Mouse (Mus musculus) heart, embryonic 10.5 days (tissue): ENCODE measurements around the gene Stx1b. TPM values are rescaled to one million over a fixed set of nuclear protein-coding genes. Genes with fewer than 3 reads are reported as not detected.
A peak's percentile ranks its signal among the peaks of the same experiment; 100 is the strongest.
"Not testable (repeated sequence)": the region's sequence is repeated elsewhere in the genome, so short reads cannot be mapped to it uniquely, and the experiment has no call there.

Experiments used
- DNase-seq: peaks from one replicate; pipeline ENCODE4 v3.0.0-alpha.2; 2017; ENCODE audit warnings: low spot score
- H3K27ac ChIP-seq: fragments of 300-500 bp; sonication (generic); 2 replicates; pipeline ENCODE4 v1.5.1; 2016; ENCODE audit warnings: mild to moderate bottlenecking
- H3K27me3 ChIP-seq: fragments of 300-500 bp; sonication (generic); 2 replicates; pipeline ENCODE4 v1.6.1; 2016; ENCODE audit warnings: mild to moderate bottlenecking; ENCODE audit not compliant: poor library complexity, insufficient read depth, severe bottlenecking
- H3K36me3 ChIP-seq: fragments of 300-500 bp; sonication (generic); 2 replicates; pipeline ENCODE4 v1.6.1; 2016; ENCODE audit warnings: mild to moderate bottlenecking, moderate library complexity
- H3K4me1 ChIP-seq: fragments of 300-500 bp; sonication (generic); 2 replicates; pipeline ENCODE4 v1.6.1; 2016; ENCODE audit warnings: mild to moderate bottlenecking
- H3K4me3 ChIP-seq: fragments of 300-500 bp; sonication (generic); 2 replicates; pipeline ENCODE4 v1.5.1; 2016; ENCODE audit warnings: mild to moderate bottlenecking, moderate library complexity
- H3K9me3 ChIP-seq: fragments of 300-500 bp; sonication (generic); 2 replicates; pipeline ENCODE4 v1.6.1; 2016; ENCODE audit warnings: mild to moderate bottlenecking, moderate library complexity
- WGBS: fragments of 180-500 bp; shearing (Covaris S2); methylation state at CpG from one replicate; pipeline ENCODE4 v1.1.7; 2016; 5-methylcytosine and 5-hydroxymethylcytosine counted together
- polyA plus RNA-seq: library from polyadenylated mRNA; unstranded; fragments of >200 nt; fragmentation: Nextera tagmentation; extraction: Ambion mirVana; gene quantifications from 2 replicates; pipeline ENCODE4 v1.2.1, GENCODE M21; 2016

Gene Stx1b
- polyA plus RNA-seq, 1 experiment from 2014 or later: 3.2 TPM

GRCm38 (mm10) chr7:127798591-127798990, 25.8 kb downstream of the Stx1b start:
- WGBS: 90% methylated on average over 4 of the region's 4 CpGs
- H3K36me3 ChIP-seq: peaks cover 85% of the 10 kb centered on the region
- no peaks in the 10 kb centered on the region for H3K9me3 ChIP-seq
- no peak overlapping the region for H3K4me3 ChIP-seq
- H3K27ac ChIP-seq: no peak overlapping the region
- DNase-seq: no peak
- H3K4me1 ChIP-seq: peaks cover 15% of the 10 kb centered on the region
- no peaks in the 10 kb centered on the region for H3K27me3 ChIP-seq

DNA sequence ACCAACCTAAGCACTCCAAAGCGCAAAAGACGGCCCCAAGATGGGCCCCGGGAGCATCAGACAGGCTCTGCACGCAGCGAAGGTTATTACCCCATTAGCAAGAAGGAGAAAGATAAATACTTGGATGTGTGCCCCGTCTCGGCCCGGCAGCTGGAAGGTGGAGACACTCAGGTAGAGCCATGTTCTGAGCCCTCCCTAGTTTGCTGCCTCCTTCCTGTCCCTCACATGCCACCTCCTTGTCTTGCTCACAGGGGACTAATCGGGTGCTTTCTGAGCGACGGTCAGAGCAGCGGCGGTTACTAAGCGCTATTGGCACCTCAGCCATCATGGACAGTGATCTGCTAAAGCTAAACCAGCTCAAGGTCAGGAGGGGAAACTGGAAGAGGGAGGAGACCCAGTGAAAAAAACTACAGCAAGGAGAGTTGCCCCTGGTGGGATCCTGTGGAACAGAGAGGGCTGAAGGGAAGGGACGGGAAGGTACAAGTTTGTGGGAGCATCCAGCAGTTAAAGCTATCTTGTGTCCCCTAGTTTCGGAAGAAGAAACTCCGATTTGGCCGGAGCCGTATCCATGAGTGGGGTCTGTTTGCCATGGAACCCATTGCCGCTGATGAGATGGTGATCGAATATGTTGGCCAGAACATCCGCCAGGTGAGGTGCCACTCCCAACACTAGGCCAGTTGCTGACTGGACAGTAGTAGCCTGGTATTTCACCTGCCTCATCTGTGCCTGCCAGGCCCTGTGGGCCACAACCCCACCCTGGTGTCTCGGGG, 27.1 kb downstream of the Stx1b start:
- no peaks in the 10 kb centered on the region for H3K9me3 ChIP-seq
- no peak overlapping the region for H3K27ac ChIP-seq
- no peak overlapping the region for H3K4me3 ChIP-seq
- DNase-seq: no peak
- peaks cover 15% of the 10 kb centered on the region for H3K4me1 ChIP-seq
- peaks cover 90% of the 10 kb centered on the region for H3K36me3 ChIP-seq
- 92% methylated on average over 23 of the region's 23 CpGs for WGBS
- H3K27me3 ChIP-seq: no peaks in the 10 kb centered on the region

DNA sequence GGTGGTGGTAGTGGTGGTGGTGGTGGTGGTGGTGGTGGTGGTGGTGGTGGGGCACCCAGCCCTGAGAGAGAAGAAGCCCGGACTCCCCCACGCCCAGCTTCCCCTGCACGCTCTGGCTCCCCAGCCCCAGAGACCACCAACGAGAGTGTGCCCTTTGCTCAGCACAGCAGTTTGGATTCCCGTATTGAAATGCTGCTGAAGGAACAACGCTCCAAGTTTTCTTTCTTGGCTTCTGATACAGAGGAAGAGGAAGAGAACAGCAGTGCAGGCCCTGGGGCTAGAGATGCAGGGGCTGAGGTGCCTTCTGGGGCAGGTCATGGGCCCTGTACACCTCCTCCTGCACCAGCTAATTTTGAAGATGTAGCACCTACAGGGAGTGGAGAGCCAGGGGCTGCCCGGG, 39.0 kb downstream of the Stx1b start, which contains the start of gene Gm49388:
Gene Gm49388 (plus strand): TSS at position 301 of the 400 bp plus-strand sequence.
- no peak within 1 kb of the TSS for H3K27ac ChIP-seq
- H3K27me3 ChIP-seq: no peaks in the 10 kb centered on the region
- no peak within 1 kb of the TSS for H3K4me3 ChIP-seq
- DNase-seq: no peak
- peaks cover 97% of the 10 kb centered on the region for H3K36me3 ChIP-seq
- 93% methylated on average over 7 of the region's 7 CpGs for WGBS
- H3K4me1 ChIP-seq: 0 out of 2 replicates have a peak, but pooled peaks cover 7% of the 10 kb centered on the region
- no peaks in the 10 kb centered on the region for H3K9me3 ChIP-seq

DNA sequence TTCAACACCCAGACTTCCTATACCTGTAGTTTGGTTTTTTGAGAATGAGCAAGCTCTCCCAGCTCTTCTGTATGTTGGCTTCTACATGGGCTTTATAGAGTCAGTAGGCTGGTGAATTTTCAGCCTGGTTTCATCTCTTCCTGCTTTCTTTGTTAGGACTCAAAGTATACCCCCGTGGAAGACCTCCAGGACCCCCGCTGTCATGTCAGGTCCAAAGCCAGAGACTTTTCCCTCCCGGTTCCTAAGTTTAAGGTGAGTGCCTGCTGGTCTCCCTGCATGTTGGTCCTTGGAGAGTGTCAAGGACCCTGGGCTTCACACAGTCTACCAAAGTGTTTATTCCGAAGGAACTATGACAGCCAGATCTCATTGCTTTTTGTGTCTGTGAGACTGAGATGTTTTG, 46.0 kb downstream of the Stx1b start:
- peaks cover 15% of the 10 kb centered on the region for H3K4me1 ChIP-seq
- DNase-seq: no peak
- H3K27ac ChIP-seq: peak overlapping the region; percentile 99; the same call in 1 of the 2 replicates
- no peaks in the 10 kb centered on the region for H3K9me3 ChIP-seq
- 77% methylated on average over 4 of the region's 4 CpGs for WGBS
- peak overlapping the region; percentile 96 for H3K4me3 ChIP-seq
- no peaks in the 10 kb centered on the region for H3K27me3 ChIP-seq
- H3K36me3 ChIP-seq: peaks cover 48% of the 10 kb centered on the region

DNA sequence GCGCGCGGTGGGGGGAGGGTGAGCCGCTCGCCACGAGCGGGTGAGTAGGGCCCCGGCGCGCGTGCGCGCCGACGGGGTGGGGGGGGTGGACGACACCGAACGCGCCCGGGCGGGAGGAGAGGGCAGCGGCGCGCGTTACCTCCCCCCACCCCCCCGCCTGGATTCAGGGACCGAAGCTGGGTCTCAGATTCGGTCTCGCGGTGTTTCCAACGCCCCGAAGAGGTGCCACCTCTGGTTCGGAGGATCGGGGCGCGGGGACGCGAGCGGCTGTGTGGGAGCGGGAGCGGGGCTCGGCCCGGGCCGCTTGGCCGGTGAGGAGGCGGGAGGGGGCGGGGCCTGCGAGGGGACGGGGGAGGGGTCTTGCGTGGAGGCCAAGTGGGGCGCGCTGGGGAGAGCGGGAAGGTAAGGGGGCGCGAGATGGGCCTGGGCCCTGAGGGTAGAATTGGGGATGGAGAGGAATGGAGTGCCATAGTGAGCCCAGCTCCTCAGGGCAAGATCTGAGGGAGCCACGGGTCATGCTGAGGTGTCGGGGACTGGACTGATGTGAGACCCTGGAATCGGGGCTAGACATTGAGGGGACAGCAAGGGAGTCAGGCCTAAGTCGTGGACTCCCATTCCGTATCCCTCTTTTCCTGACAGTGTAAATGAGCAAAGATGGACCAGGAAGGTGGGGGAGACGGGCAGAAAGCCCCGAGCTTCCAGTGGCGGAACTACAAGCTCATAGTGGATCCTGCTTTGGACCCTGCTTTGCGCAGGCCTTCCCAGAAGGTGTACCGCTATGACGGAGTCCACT, 46.7 kb downstream of the Stx1b start:
- Histone ChIP-seq H3K9me3 (no peaks in the 10 kb centered on the region), H3K27ac (peak overlapping the region; percentile 99), H3K27me3 (no peaks in the 10 kb centered on the region), H3K4me3 (peak overlapping the region; percentile 96), H3K4me1 (peaks cover 15% of the 10 kb centered on the region), H3K36me3 (peaks cover 43% of the 10 kb centered on the region)
- DNase-seq: peak; percentile 89
- 5% methylated on average over 57 of the region's 66 CpGs for WGBS

GRCm38 (mm10) chr7:127776878-127777473, 47.4 kb downstream of the Stx1b start:
- Histone ChIP-seq H3K27ac (peak overlapping the region; percentile 99), H3K9me3 (no peaks in the 10 kb centered on the region), H3K4me1 (peaks cover 15% of the 10 kb centered on the region), H3K4me3 (peak overlapping the region; percentile 96), H3K36me3 (peaks cover 36% of the 10 kb centered on the region), H3K27me3 (no peaks in the 10 kb centered on the region)
- WGBS: under 1% methylated on average over 68 of the region's 70 CpGs
- DNase-seq: peak; percentile 97

- WGBS: 0% methylated on average over 23 of the region's 23 CpGs
- Histone ChIP-seq H3K27ac (peak within 1 kb of the TSS; percentile 99), H3K4me3 (peak within 1 kb of the TSS; percentile 96), H3K4me1 (peaks cover 15% of the 10 kb centered on the region), H3K9me3 (no peaks in the 10 kb centered on the region), H3K36me3 (peaks cover 30% of the 10 kb centered on the region), H3K27me3 (no peaks in the 10 kb centered on the region)
- peak; percentile 90 for DNase-seq
Measured at GRCm38 (mm10) chr7:127776426-127776825, 47.9 kb downstream of the Stx1b start, which contains the start of gene Setd1a. Setd1a (plus strand) TSS chr7:127776670.

GRCm38 (mm10) chr7:127775837-127776236, 48.5 kb downstream of the Stx1b start:
- DNase-seq, H3K9me3 ChIP-seq, H3K27me3 ChIP-seq: not testable (repeated sequence)
- Histone ChIP-seq H3K27ac (peak overlapping the region; percentile 99), H3K4me3 (peak overlapping the region; percentile 96), H3K4me1 (peaks cover 20% of the 10 kb centered on the region), H3K36me3 (peaks cover 24% of the 10 kb centered on the region)
- WGBS: 71% methylated on average over 7 of the region's 7 CpGs

- peaks cover 41% of the 10 kb centered on the region for H3K4me1 ChIP-seq
- peaks cover 4% of the 10 kb centered on the region; the same call in 1 of the 2 replicates for H3K36me3 ChIP-seq
- no peaks in the 10 kb centered on the region for H3K27me3 ChIP-seq
- 0 out of 2 replicates have a peak overlapping the region, but pooled peaks have one; percentile 5 for H3K4me3 ChIP-seq
- no peaks in the 10 kb centered on the region for H3K9me3 ChIP-seq
- WGBS: 40% methylated on average over 9 of the region's 9 CpGs
- DNase-seq: no peak
- no peak overlapping the region for H3K27ac ChIP-seq
Measured at GRCm38 (mm10) chr7:127773664-127774384, 50.5 kb downstream of the Stx1b start.

DNA sequence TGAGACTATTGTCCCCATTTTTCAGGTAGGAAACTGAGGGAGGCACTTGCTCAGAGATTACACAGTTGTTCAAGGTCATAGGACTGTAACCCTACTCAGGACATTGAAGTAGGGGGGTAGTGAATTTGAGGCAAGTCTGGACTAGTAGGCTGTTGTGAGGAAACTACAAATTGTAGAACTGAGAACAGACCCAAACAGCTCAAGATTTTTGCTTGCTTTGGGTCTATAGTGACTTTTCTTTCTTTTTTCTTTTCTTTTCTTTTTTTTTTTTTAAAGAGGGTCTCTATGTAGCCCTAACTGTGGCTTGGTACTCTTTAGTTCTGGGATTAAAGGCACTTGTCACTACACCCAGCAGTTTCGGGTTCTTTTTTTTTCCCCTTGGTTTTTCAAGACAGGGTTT, 51.8 kb downstream of the Stx1b start:
- H3K27me3 ChIP-seq: peaks cover 6% of the 10 kb centered on the region; the same call in 1 of the 2 replicates
- no peaks in the 10 kb centered on the region for H3K9me3 ChIP-seq
- DNase-seq: no peak
- peaks cover 41% of the 10 kb centered on the region for H3K4me1 ChIP-seq
- 79% methylated on average over 1 of the region's 1 CpGs for WGBS
- peaks cover 10% of the 10 kb centered on the region for H3K36me3 ChIP-seq
- H3K4me3 ChIP-seq: no peak overlapping the region
- no peak overlapping the region for H3K27ac ChIP-seq

- peaks cover 14% of the 10 kb centered on the region for H3K36me3 ChIP-seq
- H3K4me1 ChIP-seq: peaks cover 44% of the 10 kb centered on the region
- H3K27ac ChIP-seq: no peak overlapping the region
- peaks cover 11% of the 10 kb centered on the region; the same call in 1 of the 2 replicates for H3K27me3 ChIP-seq
- 64% methylated on average over 3 of the region's 3 CpGs for WGBS
- H3K9me3 ChIP-seq: no peaks in the 10 kb centered on the region
- no peak overlapping the region for H3K4me3 ChIP-seq
- DNase-seq: no peak
Measured at GRCm38 (mm10) chr7:127772080-127772479, 52.3 kb downstream of the Stx1b start.

DNA sequence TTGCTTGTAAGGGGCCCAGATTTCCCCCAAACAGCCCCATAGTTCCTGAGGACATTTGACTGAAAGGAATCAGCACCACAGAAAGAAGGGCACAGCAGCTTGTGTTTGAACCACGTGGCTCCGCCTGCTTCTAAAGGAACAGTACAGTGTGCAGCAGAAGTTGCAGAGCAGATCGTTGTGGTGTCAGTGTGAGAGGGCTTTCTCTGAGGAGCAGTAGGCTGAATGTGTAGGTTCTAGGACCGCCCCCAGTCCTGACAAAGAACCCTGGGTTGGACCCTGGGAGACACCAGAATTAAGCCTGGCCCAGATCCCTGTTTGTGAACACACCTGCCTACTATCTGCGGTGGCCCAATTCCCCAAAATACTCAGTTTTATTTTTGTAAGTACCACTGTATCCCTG, 53.1 kb downstream of the Stx1b start:
- Histone ChIP-seq H3K4me1 (peaks cover 44% of the 10 kb centered on the region), H3K36me3 (peaks cover 16% of the 10 kb centered on the region), H3K27me3 (peaks cover 11% of the 10 kb centered on the region; the same call in 1 of the 2 replicates), H3K9me3 (no peaks in the 10 kb centered on the region), H3K4me3 (peak overlapping the region; percentile 73), H3K27ac (no peak overlapping the region)
- 67% methylated on average over 5 of the region's 5 CpGs for WGBS
- no peak for DNase-seq
